Mouse (Mus musculus): ENCODE measurements around the gene Glcci1. TPM values are rescaled to one million over a fixed set of nuclear protein-coding genes. Genes with fewer than 3 reads are reported as not detected.
"Not testable (repeated sequence)": the region's sequence is repeated elsewhere in the genome, so short reads cannot be mapped to it uniquely, and the experiment has no call there.

The Glcci1 gene
- polyA plus RNA-seq, 1 experiment from 2014 or later = 4.8 TPM

DNA sequence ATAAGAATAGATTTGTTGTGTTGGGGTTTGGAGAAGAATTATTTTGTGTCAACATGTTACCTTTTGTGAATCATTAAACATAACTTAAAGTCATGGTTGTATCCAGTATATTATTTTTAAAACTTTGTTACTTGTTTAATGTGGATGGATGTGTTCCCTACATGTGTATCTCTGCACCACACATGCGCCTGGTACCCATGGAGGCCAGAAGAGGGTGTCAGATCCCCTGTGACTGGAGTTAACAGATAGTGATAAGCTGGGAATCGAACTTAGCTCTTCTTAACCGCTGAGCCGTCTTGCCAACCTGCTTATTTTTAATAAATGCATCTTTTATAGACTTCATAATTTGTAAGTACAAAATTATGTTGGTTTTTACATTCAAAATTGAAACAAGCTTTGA is 11.8 kb downstream of the Glcci1 start:
- WGBS = 99% methylated on average over 4 of the region's 4 CpGs
- H3K4me3 ChIP-seq (ENCODE audit: low read depth, low read length) = no peak overlapping the region
- H3K27ac ChIP-seq (ENCODE audit: low read length) = no peak overlapping the region
- ATAC-seq = no peak
- H3K36me3 ChIP-seq (ENCODE audit: control insufficient read depth, insufficient read depth, low read length) = no peaks in the 10 kb centered on the region
- H3K4me2 ChIP-seq (ENCODE audit: low read length) = no peak overlapping the region
- no peaks in the 10 kb centered on the region for H3K27me3 ChIP-seq (ENCODE audit: control insufficient read depth, insufficient read depth, low read depth, low read length)
- no peak overlapping the region for H3K9ac ChIP-seq (ENCODE audit: low read depth, low read length)
- H3K9me3 ChIP-seq (replicated peaks; ENCODE audit: control insufficient read depth, low read length, poor library complexity, severe bottlenecking) = no peaks in the 10 kb centered on the region
- peaks cover 3% of the 10 kb centered on the region; the same call in 1 of the 2 replicates for H3K4me1 ChIP-seq (ENCODE audit: control insufficient read depth, insufficient read depth, low read length)

DNA sequence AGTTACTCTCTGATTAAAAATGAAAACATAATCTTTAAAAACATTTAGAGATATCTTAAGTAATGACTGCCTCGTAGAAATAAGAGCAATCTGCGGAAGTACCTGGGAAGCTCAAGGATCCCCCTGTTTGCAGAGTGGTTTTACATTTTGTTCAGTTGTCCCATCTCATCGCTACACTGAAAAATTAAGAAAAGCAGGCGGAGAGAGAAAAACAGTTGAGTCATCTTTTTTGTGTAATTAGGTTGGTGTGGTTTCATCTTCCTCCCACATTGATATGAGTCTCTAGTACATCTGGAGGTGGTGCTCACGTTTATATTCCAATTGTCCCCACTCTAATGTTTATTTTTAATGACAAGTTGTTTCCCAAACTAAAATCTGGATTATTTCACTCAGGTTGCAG is 15.3 kb downstream of the Glcci1 start:
- no peak overlapping the region for H3K4me3 ChIP-seq (ENCODE audit: low read depth, low read length)
- no peak overlapping the region for H3K9ac ChIP-seq (ENCODE audit: low read depth, low read length)
- H3K9me3 ChIP-seq (replicated peaks; ENCODE audit: control insufficient read depth, low read length, poor library complexity, severe bottlenecking) = no peaks in the 10 kb centered on the region
- H3K27ac ChIP-seq (ENCODE audit: low read length) = no peak overlapping the region
- ATAC-seq = no peak
- H3K27me3 ChIP-seq (ENCODE audit: control insufficient read depth, insufficient read depth, low read depth, low read length) = no peaks in the 10 kb centered on the region
- no peak overlapping the region for H3K4me2 ChIP-seq (ENCODE audit: low read length)
- no peaks in the 10 kb centered on the region for H3K36me3 ChIP-seq (ENCODE audit: control insufficient read depth, insufficient read depth, low read length)
- H3K4me1 ChIP-seq (ENCODE audit: control insufficient read depth, insufficient read depth, low read length) = peaks cover 1% of the 10 kb centered on the region; the same call in 1 of the 2 replicates
- WGBS = 95% methylated on average over 5 of the region's 5 CpGs

DNA sequence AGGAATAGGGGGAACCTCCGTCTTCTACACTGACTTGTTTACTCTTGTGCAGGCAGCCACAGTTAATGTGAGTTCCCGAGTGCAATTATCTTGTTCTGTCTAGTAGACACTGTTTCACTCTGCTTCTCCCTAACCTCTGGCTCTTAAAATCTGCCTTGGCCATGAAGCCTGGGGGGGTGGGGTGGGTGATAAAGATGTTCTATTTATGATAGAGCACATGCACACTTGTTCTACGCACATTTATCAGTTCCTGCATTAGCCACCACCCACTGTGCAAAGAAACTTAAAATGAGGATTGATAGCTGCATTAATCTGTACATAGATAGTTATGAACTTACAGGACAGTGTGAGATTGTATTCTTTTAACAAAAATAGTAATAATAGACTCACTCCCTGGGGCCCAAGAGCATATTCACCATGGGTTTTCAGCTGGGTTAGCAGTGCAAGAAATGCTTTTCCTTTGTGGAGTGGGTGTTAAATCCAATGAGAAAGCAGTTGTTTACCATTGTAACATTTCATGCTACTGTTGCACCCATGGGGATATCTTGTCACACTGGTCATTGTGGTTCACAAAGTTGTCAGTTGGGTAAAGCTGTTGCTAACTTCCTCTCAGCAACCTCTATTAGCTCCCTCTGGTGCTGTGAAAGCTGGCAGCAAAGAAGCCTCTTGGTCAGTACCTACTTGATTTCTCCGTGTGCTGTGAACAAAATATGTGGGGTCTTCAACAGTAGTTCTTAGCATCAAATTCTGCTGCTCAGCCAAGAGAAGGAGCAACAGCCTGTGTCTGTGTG is 21.9 kb downstream of the Glcci1 start:
- Histone ChIP-seq H3K36me3 (ENCODE audit: control insufficient read depth, insufficient read depth, low read length) (no peaks in the 10 kb centered on the region), H3K27me3 (ENCODE audit: control insufficient read depth, insufficient read depth, low read depth, low read length) (no peaks in the 10 kb centered on the region), H3K9me3 (replicated peaks; ENCODE audit: control insufficient read depth, low read length, poor library complexity, severe bottlenecking) (no peaks in the 10 kb centered on the region), H3K4me2 (ENCODE audit: low read length) (no peak overlapping the region), H3K9ac (ENCODE audit: low read depth, low read length) (no peak overlapping the region), H3K27ac (ENCODE audit: low read length) (no peak overlapping the region), H3K4me3 (ENCODE audit: low read depth, low read length) (no peak overlapping the region), H3K4me1 (ENCODE audit: control insufficient read depth, insufficient read depth, low read length) (no peaks in the 10 kb centered on the region)
- 88% methylated on average over 4 of the region's 4 CpGs for WGBS
- no peak for ATAC-seq

DNA sequence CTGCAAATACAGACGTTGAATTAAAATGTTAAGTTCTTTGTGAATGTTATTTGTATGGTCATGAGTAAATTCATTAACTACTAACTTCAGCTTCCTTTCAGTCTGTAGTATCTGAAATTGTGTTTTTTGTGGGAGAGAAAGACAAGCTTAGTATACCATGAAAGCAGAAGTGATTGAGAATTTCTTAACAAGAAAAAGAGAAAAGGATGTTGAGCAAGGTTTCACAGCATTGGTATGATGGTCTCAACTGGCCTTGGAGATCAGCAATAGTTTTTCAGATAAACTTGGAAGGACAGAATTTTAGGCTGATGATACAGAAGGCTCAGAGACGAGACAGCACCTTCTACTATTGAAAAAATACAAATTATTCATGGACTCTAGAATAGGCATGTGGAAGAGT is 27.5 kb downstream of the Glcci1 start:
- H3K27me3 ChIP-seq (ENCODE audit: control insufficient read depth, insufficient read depth, low read depth, low read length) = no peaks in the 10 kb centered on the region
- H3K36me3 ChIP-seq (ENCODE audit: control insufficient read depth, insufficient read depth, low read length) = no peaks in the 10 kb centered on the region
- no peak for ATAC-seq
- no peaks in the 10 kb centered on the region for H3K4me1 ChIP-seq (ENCODE audit: control insufficient read depth, insufficient read depth, low read length)
- H3K4me2 ChIP-seq (ENCODE audit: low read length) = no peak overlapping the region
- WGBS = 82% methylated on average over 2 of the region's 2 CpGs
- H3K4me3 ChIP-seq (ENCODE audit: low read depth, low read length) = no peak overlapping the region
- no peak overlapping the region for H3K9ac ChIP-seq (ENCODE audit: low read depth, low read length)
- no peaks in the 10 kb centered on the region for H3K9me3 ChIP-seq (replicated peaks; ENCODE audit: control insufficient read depth, low read length, poor library complexity, severe bottlenecking)
- H3K27ac ChIP-seq (ENCODE audit: low read length) = no peak overlapping the region

DNA sequence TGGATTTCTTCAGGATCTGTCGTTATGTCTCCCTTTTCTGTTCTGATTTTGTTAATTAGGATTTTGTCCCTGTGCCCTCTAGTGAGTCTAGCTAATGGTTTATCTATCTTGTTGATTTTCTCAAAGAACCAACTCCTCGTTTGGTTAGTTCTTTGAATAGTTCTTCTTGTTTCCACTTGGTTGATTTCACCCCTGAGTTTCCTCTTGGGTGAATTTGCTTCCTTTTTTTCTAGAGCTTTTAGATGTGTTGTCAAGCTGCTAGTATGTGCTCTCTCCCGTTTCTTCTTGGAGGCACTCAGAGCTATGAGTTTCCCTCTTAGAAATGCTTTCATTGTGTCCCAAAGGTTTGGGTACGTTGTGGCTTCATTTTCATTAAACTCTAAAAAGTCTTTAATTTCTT is 32.1 kb downstream of the Glcci1 start:
- not testable (repeated sequence) for H3K27me3 ChIP-seq (ENCODE audit: control insufficient read depth, insufficient read depth, low read depth, low read length); ATAC-seq; H3K9ac ChIP-seq (ENCODE audit: low read depth, low read length); H3K4me3 ChIP-seq (ENCODE audit: low read depth, low read length); H3K9me3 ChIP-seq (replicated peaks; ENCODE audit: control insufficient read depth, low read length, poor library complexity, severe bottlenecking); H3K4me2 ChIP-seq (ENCODE audit: low read length); H3K27ac ChIP-seq (ENCODE audit: low read length); H3K36me3 ChIP-seq (ENCODE audit: control insufficient read depth, insufficient read depth, low read length); H3K4me1 ChIP-seq (ENCODE audit: control insufficient read depth, insufficient read depth, low read length)
- 76% methylated on average over 3 of the region's 4 CpGs for WGBS

DNA sequence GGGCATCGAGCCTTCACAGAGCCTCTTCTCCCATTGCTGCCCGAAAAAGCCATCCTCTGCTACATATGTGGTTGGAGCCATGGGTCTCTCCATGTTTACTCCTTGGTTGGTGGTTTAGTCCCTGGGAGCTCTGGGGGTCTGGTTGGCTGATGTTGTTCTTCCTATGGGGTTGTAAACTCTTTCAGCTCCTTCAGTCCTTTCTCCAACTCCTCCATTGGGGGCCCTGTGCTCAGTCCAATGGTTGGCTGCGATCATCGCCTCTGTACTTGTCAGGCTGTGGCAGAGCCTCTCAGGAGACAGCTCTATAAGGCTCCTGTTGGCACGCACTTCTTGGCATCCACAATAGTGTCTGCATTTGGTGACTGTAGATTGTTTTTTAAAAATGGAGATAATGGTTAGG is 35.4 kb downstream of the Glcci1 start:
- Histone ChIP-seq H3K9ac (ENCODE audit: low read depth, low read length) (no peak overlapping the region), H3K27ac (ENCODE audit: low read length) (no peak overlapping the region), H3K36me3 (ENCODE audit: control insufficient read depth, insufficient read depth, low read length) (0 out of 2 replicates have a peak, but pooled peaks cover 2% of the 10 kb centered on the region), H3K4me2 (ENCODE audit: low read length) (no peak overlapping the region), H3K4me3 (ENCODE audit: low read depth, low read length) (no peak overlapping the region), H3K27me3 (ENCODE audit: control insufficient read depth, insufficient read depth, low read depth, low read length) (no peaks in the 10 kb centered on the region), H3K9me3 (replicated peaks; ENCODE audit: control insufficient read depth, low read length, poor library complexity, severe bottlenecking) (no peaks in the 10 kb centered on the region), H3K4me1 (ENCODE audit: control insufficient read depth, insufficient read depth, low read length) (no peaks in the 10 kb centered on the region)
- no peak for ATAC-seq
- whole genome bisulfite sequencing = 94% methylated on average over 5 of the region's 5 CpGs

DNA sequence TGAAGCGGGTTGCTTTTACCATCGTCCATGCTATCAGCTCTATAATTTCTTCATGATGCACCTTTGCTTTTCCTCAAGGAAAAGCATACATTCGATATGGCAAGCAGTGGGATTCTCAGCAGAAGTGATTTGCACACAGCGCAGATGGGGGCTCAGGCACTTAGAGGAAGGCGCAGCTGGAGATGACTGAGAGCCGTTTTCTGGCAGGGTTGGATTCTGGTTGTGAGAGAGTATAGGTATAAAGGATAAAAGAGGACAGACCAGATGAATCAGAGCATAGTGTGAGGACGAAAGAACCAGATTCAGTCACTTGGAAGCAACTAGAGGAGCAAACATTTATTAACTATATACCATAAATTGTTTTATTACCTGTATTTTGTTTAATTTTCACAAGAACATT is 36.4 kb downstream of the Glcci1 start:
- Histone ChIP-seq H3K9me3 (replicated peaks; ENCODE audit: control insufficient read depth, low read length, poor library complexity, severe bottlenecking) (no peaks in the 10 kb centered on the region), H3K4me3 (ENCODE audit: low read depth, low read length) (no peak overlapping the region), H3K4me2 (ENCODE audit: low read length) (no peak overlapping the region), H3K36me3 (ENCODE audit: control insufficient read depth, insufficient read depth, low read length) (0 out of 2 replicates have a peak, but pooled peaks cover 2% of the 10 kb centered on the region), H3K4me1 (ENCODE audit: control insufficient read depth, insufficient read depth, low read length) (no peaks in the 10 kb centered on the region), H3K9ac (ENCODE audit: low read depth, low read length) (no peak overlapping the region), H3K27me3 (ENCODE audit: control insufficient read depth, insufficient read depth, low read depth, low read length) (no peaks in the 10 kb centered on the region), H3K27ac (ENCODE audit: low read length) (no peak overlapping the region)
- WGBS = 94% methylated on average over 7 of the region's 7 CpGs
- ATAC-seq = no peak

DNA sequence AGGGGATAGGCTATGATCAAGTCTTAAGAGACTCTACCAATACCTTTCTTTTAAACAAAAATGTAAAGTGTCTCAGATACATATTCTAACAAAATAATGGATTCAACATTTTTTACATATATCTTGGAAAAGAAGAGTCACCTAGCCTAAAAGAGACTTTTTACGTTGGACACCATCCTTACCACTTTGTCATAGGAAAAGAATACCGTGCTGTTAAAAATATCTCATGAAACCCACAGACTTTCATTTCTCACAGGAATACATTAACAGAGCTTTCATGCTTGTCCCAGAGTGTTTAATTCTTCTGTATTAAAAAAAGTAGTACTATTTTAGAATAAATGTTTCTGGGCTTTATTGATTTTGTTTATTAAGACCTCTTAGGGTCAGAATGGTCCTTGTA is 41.8 kb downstream of the Glcci1 start:
- WGBS = 98% methylated on average over 2 of the region's 2 CpGs
- no peaks in the 10 kb centered on the region for H3K27me3 ChIP-seq (ENCODE audit: control insufficient read depth, insufficient read depth, low read depth, low read length)

DNA sequence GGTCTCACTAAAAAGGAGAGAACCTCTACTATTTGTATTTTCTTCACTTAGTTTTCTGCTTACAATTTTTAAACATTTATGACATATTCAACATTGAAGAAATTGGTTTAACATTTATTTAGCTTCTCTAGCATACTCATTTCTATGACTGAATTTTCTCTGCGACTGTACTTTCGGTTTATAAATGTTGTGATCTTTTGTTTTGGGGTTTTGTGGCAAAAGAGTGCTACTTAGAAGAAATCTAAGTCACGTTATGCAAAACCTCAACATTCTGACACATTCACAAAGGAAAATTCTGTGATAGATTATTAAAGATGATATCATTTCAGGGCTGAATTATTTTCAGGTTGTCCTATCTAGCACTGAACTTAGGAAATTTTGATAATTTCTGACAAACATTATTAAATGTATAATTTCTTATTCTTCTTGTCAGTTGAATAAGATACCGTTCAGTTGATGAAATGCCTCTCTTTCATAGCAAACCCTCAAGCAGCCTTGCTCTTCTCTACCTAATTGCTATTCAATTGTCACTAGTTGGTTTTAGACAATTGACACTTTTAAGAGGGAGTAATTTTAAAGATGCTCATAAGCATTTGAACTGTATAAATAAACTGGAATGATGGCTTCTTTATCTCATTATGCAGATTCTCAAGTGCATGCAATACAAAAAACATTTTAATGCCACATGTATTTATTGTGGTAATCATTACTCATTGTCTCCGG is 47.6 kb downstream of the Glcci1 start:
- Histone ChIP-seq H3K9ac (ENCODE audit: low read depth, low read length) (no peak overlapping the region), H3K27me3 (ENCODE audit: control insufficient read depth, insufficient read depth, low read depth, low read length) (no peaks in the 10 kb centered on the region), H3K4me1 (ENCODE audit: control insufficient read depth, insufficient read depth, low read length) (no peaks in the 10 kb centered on the region), H3K36me3 (ENCODE audit: control insufficient read depth, insufficient read depth, low read length) (no peaks in the 10 kb centered on the region), H3K27ac (ENCODE audit: low read length) (no peak overlapping the region), H3K4me2 (ENCODE audit: low read length) (no peak overlapping the region), H3K9me3 (replicated peaks; ENCODE audit: control insufficient read depth, low read length, poor library complexity, severe bottlenecking) (no peaks in the 10 kb centered on the region), H3K4me3 (ENCODE audit: low read depth, low read length) (no peak overlapping the region)
- ATAC-seq = no peak
- 87% methylated on average over 5 of the region's 5 CpGs for WGBS

More for the DNA sequence above, 41.8 kb downstream of the Glcci1 start:
- Histone ChIP-seq H3K9me3 (replicated peaks; ENCODE audit: control insufficient read depth, low read length, poor library complexity, severe bottlenecking) (no peaks in the 10 kb centered on the region), H3K4me3 (ENCODE audit: low read depth, low read length) (no peak overlapping the region), H3K36me3 (ENCODE audit: control insufficient read depth, insufficient read depth, low read length) (0 out of 2 replicates have a peak, but pooled peaks cover 2% of the 10 kb centered on the region), H3K9ac (ENCODE audit: low read depth, low read length) (no peak overlapping the region), H3K4me1 (ENCODE audit: control insufficient read depth, insufficient read depth, low read length) (no peaks in the 10 kb centered on the region), H3K27ac (ENCODE audit: low read length) (no peak overlapping the region), H3K4me2 (ENCODE audit: low read length) (no peak overlapping the region)
- no peak for ATAC-seq

All from midbrain, embryonic 16.5 days (tissue).